Comparison of ENCODE assay signal across 9 mouse cellular contexts in genomic region chr2:174310913-174311514, GRCm38 (mm10). TPM values are rescaled to one million over a fixed set of nuclear protein-coding genes. Genes with fewer than 3 reads are reported as not detected.
DNase-seq lines count a peak whose midpoint lies in the region; ATAC-seq and TF ChIP-seq lines count a peak whose summit lies in the region.
"Had no signal": no experiment of that assay in that cellular context is flagged by ENCODE, and none has a peak within 500 bp of the region (broad histone marks: within the 10 kb centered on the region; RNA-seq: fewer than 3 reads in every experiment).

No protein-coding gene starts in this region.

- H3K9ac ChIP-seq in limb, embryonic 13.5 days: no peak overlapping the region
- H3K9ac ChIP-seq in midbrain, embryonic 15.5 days: no peak overlapping the region
- H3K9ac ChIP-seq: limb, embryonic 15.5 days had no signal

- intact Hi-C loops in gastrocnemius, adult 2 months (cut with DNase I): loop anchor here (1.0 to 5.0 kb wide), 5 partner anchors 236 to 590 kb away; no protein-coding TSS in a partner anchor
- intact Hi-C loops in gastrocnemius, postnatal 14 days (cut with DNase I; ENCODE audit: low total_unique reads): loop anchor here (2.0 to 5.0 kb wide), 4 partner anchors 346 to 591 kb away; no protein-coding TSS in a partner anchor

- WGBS in forebrain, embryonic 10.5 days: 11% methylated on average over 7 of the region's 7 CpGs
- 14% methylated on average over 7 of the region's 7 CpGs for WGBS in limb, embryonic 13.5 days
- WGBS in midbrain, embryonic 15.5 days: 11% methylated on average over 7 of the region's 7 CpGs

- H3K27ac ChIP-seq in gastrocnemius, adult 2 months: no peak overlapping the region
- H3K27ac ChIP-seq in forebrain, embryonic 10.5 days: peak overlapping the region; percentile 73
- peak overlapping the region; percentile 33; the same call in 1 of the 2 replicates for H3K27ac ChIP-seq in limb, embryonic 13.5 days
- no peak overlapping the region for H3K27ac ChIP-seq in midbrain, embryonic 15.5 days
- H3K27ac ChIP-seq: limb, embryonic 15.5 days had no signal

- H3K27me3 ChIP-seq in forebrain, embryonic 10.5 days (ENCODE audit: poor library complexity, severe bottlenecking): no peaks in the 10 kb centered on the region
- H3K27me3 ChIP-seq in limb, embryonic 13.5 days: peaks cover 10% of the 10 kb centered on the region; the same call in 1 of the 2 replicates
- H3K27me3 ChIP-seq in midbrain, embryonic 15.5 days (replicated peaks): no peaks in the 10 kb centered on the region
- H3K27me3 ChIP-seq: limb, embryonic 15.5 days had no signal

- no peaks in the 10 kb centered on the region for H3K9me3 ChIP-seq in forebrain, embryonic 10.5 days
- H3K9me3 ChIP-seq in limb, embryonic 13.5 days: no peaks in the 10 kb centered on the region
- H3K9me3 ChIP-seq in midbrain, embryonic 15.5 days: no peaks in the 10 kb centered on the region
- H3K9me3 ChIP-seq: limb, embryonic 15.5 days had no signal

- H3K4me2 ChIP-seq in limb, embryonic 13.5 days (replicated peaks): no peak overlapping the region
- H3K4me2 ChIP-seq in midbrain, embryonic 15.5 days: 0 out of 2 replicates have a peak overlapping the region, but pooled peaks have one; percentile 9
- H3K4me2 ChIP-seq: limb, embryonic 15.5 days had no signal

- ATAC-seq in limb, embryonic 13.5 days (ENCODE audit: low FRiP score, low read depth): peak; percentile 74; the same call in 1 of the 2 replicates
- ATAC-seq in midbrain, embryonic 15.5 days (replicated peaks): peak; percentile 85

- peak; percentile 64 for DNase-seq in gastrocnemius, adult 2 months
- no peak for DNase-seq in gastrocnemius, postnatal 14 days
- DNase-seq in Muller cell, postnatal 12 days (ENCODE audit: inconsistent ontology term): peak; percentile 40
- DNase-seq in forebrain, embryonic 10.5 days (ENCODE audit: extremely low spot score, low spot score): peak; percentile 67
- peak; percentile 59 for DNase-seq in induced T-regulatory cell, adult 2 months (ENCODE audit: low read depth)
- DNase-seq in thymus, postnatal 4 days: peak; percentile 74

- H3K4me3 ChIP-seq in gastrocnemius, adult 2 months: no peak overlapping the region
- no peak overlapping the region for H3K4me3 ChIP-seq in forebrain, embryonic 10.5 days
- no peak overlapping the region for H3K4me3 ChIP-seq in limb, embryonic 13.5 days
- H3K4me3 ChIP-seq in midbrain, embryonic 15.5 days: no peak overlapping the region
- H3K4me3 ChIP-seq: limb, embryonic 15.5 days had no signal

- peak; percentile 84 for TF ChIP-seq CTCF in gastrocnemius, adult 2 months (IDR thresholded peaks at IDR 0.05)

- H3K4me1 ChIP-seq in forebrain, embryonic 10.5 days: peaks cover 35% of the 10 kb centered on the region
- peaks cover 14% of the 10 kb centered on the region for H3K4me1 ChIP-seq in limb, embryonic 13.5 days
- peaks cover 3% of the 10 kb centered on the region; the same call in 1 of the 2 replicates for H3K4me1 ChIP-seq in midbrain, embryonic 15.5 days

- H3K36me3 ChIP-seq in forebrain, embryonic 10.5 days (replicated peaks): no peaks in the 10 kb centered on the region
- H3K36me3 ChIP-seq in limb, embryonic 13.5 days: no peaks in the 10 kb centered on the region
- no peaks in the 10 kb centered on the region for H3K36me3 ChIP-seq in midbrain, embryonic 15.5 days (replicated peaks)
- H3K36me3 ChIP-seq: limb, embryonic 15.5 days had no signal

RNA-seq across cellular contexts. Expression of gene Gnas, which starts 26.9 kb away (rescaled TPM):
- total RNA-seq in gastrocnemius, adult 2 months (2021): 1,000 to 10,000 TPM; 1,330 to 1,331 TPM
- total RNA-seq in gastrocnemius, postnatal 14 days (2021): 1,000 to 10,000 TPM; 1,660 to 1,705 TPM
- polyA plus RNA-seq in forebrain, embryonic 10.5 days (2016; fragmentation: Nextera tagmentation; extraction: Ambion mirVana): 880 and 928 TPM in 2 replicates
- 1,943 and 1,947 TPM in 2 replicates for polyA plus RNA-seq in limb, embryonic 13.5 days (2015; fragmentation: Nextera tagmentation; extraction: Ambion mirVana)
- 1,362 and 1,368 TPM in 2 replicates for polyA plus RNA-seq in midbrain, embryonic 15.5 days (2015; fragmentation: Nextera tagmentation; extraction: Ambion mirVana)

RNA-seq across cellular contexts. Expression of gene Gm20721, which starts 35.5 kb away (rescaled TPM):
- total RNA-seq in gastrocnemius, adult 2 months (2021): 1 to 10 TPM; 1.9 to 3.4 TPM
- total RNA-seq in gastrocnemius, postnatal 14 days (2021): 1 to 10 TPM; 3.1 to 3.2 TPM
- 5.9 and 8.1 TPM in 2 replicates for polyA plus RNA-seq in forebrain, embryonic 10.5 days (2016; fragmentation: Nextera tagmentation; extraction: Ambion mirVana)
- polyA plus RNA-seq in limb, embryonic 13.5 days (2015; fragmentation: Nextera tagmentation; extraction: Ambion mirVana): 21.5 and 25.3 TPM in 2 replicates
- polyA plus RNA-seq in midbrain, embryonic 15.5 days (2015; fragmentation: Nextera tagmentation; extraction: Ambion mirVana): 8.2 and 16.1 TPM in 2 replicates

Comparison
In these comparisons a context has a peak if more than half of its experiments do, and no peak if none do; other contexts are left out.
1. H3K27ac ChIP-seq: peak in forebrain, embryonic 10.5 days (single experiment) and limb, embryonic 13.5 days (single experiment); none in gastrocnemius, adult 2 months (single experiment) and midbrain, embryonic 15.5 days (single experiment).